Mouse (Mus musculus): Measurements from ENCODE around the gene Vasp.

The Vasp gene

DNA sequence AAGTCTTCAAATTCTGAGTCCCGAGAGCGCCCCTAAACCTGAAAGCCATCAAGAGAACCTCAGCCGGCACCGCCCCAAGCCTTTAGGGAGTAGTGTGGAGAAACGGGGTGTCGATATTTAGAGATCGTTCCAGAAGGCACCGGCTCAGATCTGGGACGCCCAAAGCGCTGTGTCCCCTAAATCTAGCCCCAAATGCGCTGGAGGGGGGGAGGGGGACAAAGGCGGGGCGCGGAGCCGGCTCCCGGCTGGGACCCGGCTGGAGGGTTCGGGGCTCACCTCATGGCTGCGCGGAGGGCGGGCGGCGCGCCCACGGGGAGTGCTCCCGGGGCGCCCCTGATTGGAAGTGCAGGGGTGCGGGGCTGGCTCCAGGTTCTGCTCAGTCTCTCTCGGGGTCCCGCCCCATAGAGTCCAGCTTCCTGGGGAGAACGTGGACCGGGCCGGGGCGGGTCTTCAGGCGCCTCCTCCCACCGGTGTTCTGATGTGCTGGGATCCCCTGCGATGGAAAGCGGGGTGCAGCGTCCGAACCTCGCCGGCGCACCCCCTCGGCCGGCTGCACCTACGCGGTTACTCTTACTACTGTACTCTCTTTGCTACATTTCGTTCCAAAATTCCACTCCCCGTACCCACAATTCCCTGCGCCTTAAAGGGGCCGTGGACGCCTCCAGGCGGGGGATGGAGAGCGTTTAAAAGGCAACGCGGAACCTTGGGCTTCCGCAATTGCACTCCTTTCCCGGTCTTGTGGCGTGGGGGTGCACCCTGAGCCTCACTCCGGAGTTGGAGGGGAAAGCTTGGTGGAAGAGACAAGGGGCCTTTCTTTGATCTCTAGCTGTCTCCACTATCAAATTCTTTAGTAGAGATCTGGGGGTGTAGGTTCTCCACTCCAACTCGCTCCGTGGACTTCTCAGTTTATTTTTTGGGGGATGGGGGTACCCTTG is at the start of gene Vasp:
TSS of gene Vasp (minus strand) at position 580 of the 935 bp plus-strand sequence.
- peak; percentile 85 to 86 for DNase-seq

- DNase-seq, result peak; percentile 44 to 45
Observed at GRCm38 (mm10) chr7:19320637-19321036, 49.0 kb upstream of the Vasp start.

- DNase-seq, result peak; percentile 98
Observed at GRCm38 (mm10) chr7:19319906-19320305, 48.3 kb upstream of the Vasp start.

DNA sequence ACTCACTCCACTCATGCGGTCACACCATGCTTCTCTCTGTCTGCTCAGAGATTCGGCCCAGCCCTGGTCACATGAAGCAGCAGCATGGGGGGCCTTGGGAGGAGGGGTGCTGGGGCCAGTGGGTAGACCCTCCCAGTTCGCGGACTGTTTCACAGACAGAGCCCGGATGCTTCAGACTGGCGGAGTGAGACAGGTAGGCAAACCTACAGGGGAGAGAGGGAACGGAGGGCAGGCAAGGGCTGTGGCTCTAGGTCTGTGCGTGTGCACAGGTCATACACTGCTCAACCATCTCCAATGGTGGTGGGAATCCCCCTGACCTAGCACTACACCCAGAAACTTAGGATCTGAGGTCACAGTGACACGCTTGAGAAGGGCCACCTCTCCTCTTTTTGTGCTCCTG is 47.8 kb upstream of the Vasp start:
- peak; percentile 82 to 84 for DNase-seq

- DNase-seq, result peak; percentile 65 to 66
Observed at GRCm38 (mm10) chr7:19318676-19319075, 47.1 kb upstream of the Vasp start.

GRCm38 (mm10) chr7:19318201-19318600 is 46.6 kb upstream of the Vasp start:
- DNase-seq, result no peak

DNA sequence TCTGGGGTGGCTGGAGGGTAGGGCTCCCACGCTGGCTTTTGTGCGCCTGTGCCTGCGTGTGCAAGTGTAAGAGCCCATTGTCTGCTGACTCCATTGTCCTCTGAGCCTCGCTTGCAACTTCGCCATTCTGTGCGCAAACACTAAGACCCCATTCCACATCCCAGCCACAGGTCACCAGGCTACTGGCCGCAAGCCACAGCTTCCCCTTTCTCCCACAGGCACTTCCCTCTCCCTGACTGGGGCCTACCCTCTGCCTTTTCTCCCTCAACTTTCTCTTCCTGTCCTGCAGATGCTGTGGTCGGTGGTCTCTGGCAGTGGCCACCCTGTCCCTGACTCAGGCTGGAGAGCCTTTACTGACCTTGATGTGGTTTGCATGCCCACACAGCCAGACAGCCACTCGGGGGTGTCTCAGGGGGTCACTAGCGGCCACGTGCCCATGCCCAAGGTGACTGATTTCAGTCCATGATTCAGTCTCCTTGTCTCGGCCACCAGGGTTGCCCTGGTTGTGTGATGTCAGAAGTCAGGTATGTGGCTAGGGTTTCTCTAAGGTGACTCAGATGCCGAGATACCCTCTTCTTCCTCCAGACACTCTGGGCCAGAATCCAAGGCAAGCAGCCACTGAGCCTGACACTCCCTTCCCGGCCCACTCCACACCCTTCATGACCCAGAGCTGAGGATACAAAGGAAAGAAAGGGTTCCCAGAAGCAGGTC is 45.0 kb upstream of the Vasp start:
- peak; percentile 61 to 62 for DNase-seq

- no peak for DNase-seq
Observed at GRCm38 (mm10) chr7:19314033-19314432, 42.4 kb upstream of the Vasp start.

DNA sequence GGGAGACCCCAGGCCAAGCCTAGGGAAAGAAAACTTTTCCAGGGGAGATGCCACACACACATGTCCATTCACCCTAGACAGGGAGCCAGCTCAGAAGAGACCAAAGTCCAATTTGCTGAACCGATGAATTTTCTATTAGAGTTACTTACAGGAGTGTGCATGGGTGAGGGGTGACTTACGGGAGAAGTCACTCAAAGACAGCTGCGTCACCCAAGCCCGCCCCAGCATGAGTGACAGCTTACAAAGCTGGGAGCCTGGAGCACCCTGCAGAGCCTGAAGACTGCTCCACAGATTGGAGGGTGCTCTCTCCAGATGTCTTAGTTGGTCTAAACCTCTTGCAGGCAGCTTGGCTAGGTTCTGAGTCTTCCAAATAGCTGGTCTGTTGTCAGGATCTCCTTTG is 40.4 kb upstream of the Vasp start:
- DNase-seq, result no peak

DNA sequence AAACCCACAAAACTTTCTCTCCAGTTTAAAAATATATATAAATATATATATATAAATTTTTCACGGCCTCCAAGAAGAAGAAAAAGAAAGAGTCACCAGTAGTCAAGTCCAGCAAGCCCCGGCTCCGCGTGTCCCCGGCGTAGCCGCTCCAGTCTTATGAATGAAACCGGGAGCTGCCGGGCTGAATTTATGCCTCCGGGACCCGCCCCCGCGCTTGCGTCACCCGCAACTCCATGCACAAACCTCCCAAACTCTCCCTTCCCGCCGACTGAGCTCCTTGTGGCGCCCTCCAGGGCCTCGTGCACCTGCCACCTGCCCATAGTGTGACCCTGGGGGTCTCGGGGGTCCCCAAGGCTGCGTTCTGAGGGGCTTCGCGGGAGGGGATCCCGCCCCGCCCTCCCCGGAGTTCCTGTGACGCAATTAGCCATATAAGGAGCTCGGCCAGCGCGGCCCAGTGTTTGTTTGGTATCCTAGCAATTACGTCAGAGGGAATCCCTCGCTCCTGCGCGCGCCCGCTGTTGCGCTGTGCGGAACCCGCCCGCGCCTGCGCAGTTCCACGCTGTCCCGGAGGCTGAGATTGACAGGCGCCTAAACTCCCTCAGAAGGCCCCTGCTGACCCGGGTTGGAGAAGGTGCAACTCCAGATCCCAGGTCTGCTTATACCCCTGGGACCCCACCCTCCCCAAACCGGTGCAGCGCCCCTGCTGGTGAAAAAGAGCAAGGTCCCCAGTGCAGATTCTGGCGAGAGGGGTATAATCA is 38.4 kb upstream of the Vasp start, which contains the start of gene Fosb:
TSS of gene Fosb (minus strand) at position 168 of the 758 bp plus-strand sequence.
- DNase-seq, result peak; percentile 97 to 98

- DNase-seq, result peak; percentile 37 to 54
Observed at GRCm38 (mm10) chr7:19309278-19309883, 37.8 kb upstream of the Vasp start.

GRCm38 (mm10) chr7:19308454-19309277 is 37.0 kb upstream of the Vasp start:
- peak; percentile 95 to 96 for DNase-seq

DNA sequence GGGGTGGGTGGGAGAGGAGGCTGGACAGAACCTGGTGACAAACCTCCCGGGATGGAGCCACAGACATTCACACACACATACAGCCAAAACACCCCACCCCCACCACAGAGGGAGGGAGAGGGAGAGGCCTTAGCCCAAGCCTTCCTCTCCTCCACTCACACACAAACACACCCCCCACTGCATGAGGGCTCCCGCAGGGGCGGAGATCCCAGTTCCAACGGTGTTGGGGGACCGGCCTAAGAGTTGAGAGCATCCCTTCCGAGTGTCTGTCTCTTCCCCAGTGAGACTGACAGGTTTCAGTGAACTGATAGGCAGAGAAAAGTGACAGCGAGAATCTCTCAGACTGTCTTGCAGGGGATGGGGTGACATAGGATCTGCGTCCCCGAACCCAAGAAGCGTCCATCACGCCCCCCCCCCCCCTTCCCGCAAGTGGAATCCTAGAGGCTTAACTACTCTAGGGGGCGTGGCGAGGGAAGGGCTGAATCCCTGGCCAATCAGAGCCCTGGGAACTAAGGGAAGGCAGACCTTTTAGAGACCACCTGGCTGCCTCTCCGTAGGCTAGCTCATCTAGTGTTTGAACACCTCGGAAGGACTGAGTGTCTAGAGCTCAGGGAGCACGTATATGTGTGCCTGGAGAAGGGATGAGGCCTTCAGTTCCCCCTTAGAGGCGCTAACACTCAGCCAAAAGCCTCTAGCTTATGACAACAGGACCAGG is 36.3 kb upstream of the Vasp start:
- peak; percentile 52 to 67 for DNase-seq

GRCm38 (mm10) chr7:19306819-19307738 is 35.5 kb upstream of the Vasp start:
- DNase-seq, result peak; percentile 37 to 40

DNA sequence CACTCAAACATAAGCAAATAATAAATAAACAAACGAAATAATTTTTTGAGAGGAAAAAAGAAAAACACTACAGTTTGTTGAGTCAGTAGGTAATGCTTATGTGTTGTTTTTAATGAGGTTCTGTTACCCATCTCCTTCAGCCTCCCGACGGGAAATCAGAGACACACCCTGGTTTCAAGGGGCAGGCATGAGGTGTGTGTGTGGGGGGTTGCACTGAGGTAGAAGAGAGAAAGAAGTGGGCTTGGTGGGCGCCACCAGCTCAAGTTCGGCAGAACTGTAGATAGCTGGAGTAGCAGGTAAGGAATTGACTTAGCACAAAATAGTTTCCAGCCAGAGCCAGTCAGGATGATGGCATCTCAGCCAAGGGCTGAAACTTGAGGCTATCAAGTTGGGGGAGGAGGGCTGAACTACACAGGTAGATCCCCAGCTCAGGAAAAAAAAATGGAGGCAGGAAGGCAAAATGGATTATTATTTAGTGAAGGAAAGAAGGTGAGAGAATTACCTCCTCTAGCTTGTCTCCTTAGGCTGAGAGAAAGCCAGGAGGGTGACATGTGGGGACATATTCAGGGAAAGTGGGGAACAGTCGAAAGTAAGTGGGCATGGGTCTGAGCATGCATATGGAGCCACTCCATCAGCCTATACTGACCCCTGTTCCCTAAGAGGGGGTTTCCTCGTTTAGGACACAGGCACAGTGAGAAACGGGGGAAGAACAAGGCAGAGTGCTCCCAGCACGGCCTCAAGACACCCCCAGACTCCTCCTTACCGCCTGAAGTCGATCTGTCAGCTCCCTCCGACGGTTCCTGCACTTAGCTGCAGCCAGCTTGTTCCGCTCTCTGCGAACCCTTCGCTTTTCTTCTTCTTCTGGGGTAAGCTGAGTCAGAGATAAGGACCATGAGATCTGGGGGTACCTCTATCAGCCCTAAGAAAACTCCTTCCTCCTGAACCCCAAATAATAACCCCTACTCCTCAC is 34.5 kb upstream of the Vasp start:
- DNase-seq, result no peak

GRCm38 (mm10) chr7:19305413-19305735 is 33.8 kb upstream of the Vasp start:
- DNase-seq, result no peak

GRCm38 (mm10) chr7:19304501-19305412 is 33.1 kb upstream of the Vasp start:
- DNase-seq, result peak; percentile 45 to 61

GRCm38 (mm10) chr7:19303770-19304169 is 32.2 kb upstream of the Vasp start:
- DNase-seq, result peak; percentile 92 to 93

Data from B cell, adult 2 months (primary cell).